8 mouse cellular contexts compared by ENCODE assay signal in the genomic region with DNA sequence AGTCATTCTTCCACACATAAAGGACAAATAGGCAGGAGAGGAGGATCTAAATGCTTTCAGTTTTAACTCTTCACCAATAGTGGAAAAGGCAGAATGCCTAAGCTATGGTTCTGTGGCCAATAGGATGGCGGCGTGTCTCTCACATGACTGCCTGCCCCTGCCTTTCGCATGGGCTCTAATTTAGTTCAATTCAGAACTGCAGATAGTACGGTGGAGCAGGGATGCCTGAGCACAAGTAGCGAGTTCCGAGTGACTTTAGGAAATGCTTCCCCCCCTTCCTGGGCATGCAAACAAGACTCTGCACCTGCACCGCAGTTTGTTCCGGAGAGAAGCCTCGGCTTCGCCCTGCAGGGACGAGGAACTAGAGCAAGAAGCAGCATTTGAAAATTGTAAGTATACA.
DNase-seq lines count a peak whose midpoint lies in the region; ATAC-seq and TF ChIP-seq lines count a peak whose summit lies in the region.

No protein-coding gene starts in this region.

- no peaks in the 10 kb centered on the region for H3K36me3 ChIP-seq in embryonic facial prominence, embryonic 15.5 days
- H3K36me3 ChIP-seq in heart, adult 2 months (ENCODE audit: control insufficient read depth, insufficient read depth, low read length), result peaks cover 7% of the 10 kb centered on the region
- no peaks in the 10 kb centered on the region for H3K36me3 ChIP-seq in kidney, adult 2 months (ENCODE audit: control insufficient read depth, insufficient read depth, low read length)
- no peaks in the 10 kb centered on the region for H3K36me3 ChIP-seq in limb, embryonic 11.5 days (ENCODE audit: control insufficient read depth, insufficient read depth, low read length)
- H3K36me3 ChIP-seq in midbrain, embryonic 13.5 days, result no peaks in the 10 kb centered on the region
- H3K36me3 ChIP-seq in small intestine, adult 2 months (ENCODE audit: control insufficient read depth, insufficient read depth, low read length), result no peaks in the 10 kb centered on the region

- ATAC-seq in embryonic facial prominence, embryonic 15.5 days (ENCODE audit: insufficient number of reproducible peaks, low FRiP score, low TSS enrichment, low read depth), result peak; percentile 96
- peak; percentile 91 for ATAC-seq in limb, embryonic 11.5 days (ENCODE audit: insufficient number of reproducible peaks, low FRiP score, low TSS enrichment, low read depth)
- ATAC-seq in midbrain, embryonic 13.5 days, result peak; percentile 93

- H3K27me3 ChIP-seq in embryonic facial prominence, embryonic 15.5 days, result no peaks in the 10 kb centered on the region
- no peaks in the 10 kb centered on the region for H3K27me3 ChIP-seq in heart, adult 2 months (ENCODE audit: control insufficient read depth, insufficient read depth, low read length)
- no peaks in the 10 kb centered on the region for H3K27me3 ChIP-seq in kidney, adult 2 months (replicated peaks; ENCODE audit: control insufficient read depth, insufficient read depth, low read length)
- H3K27me3 ChIP-seq in limb, embryonic 11.5 days (ENCODE audit: control insufficient read depth, insufficient read depth, low read length), result no peaks in the 10 kb centered on the region
- no peaks in the 10 kb centered on the region for H3K27me3 ChIP-seq in midbrain, embryonic 13.5 days
- 0 out of 2 replicates have a peak, but pooled peaks cover 2% of the 10 kb centered on the region for H3K27me3 ChIP-seq in small intestine, adult 2 months (ENCODE audit: control insufficient read depth, insufficient read depth, low read length)

- intact Hi-C loops in heart, adult 2 months (cut with DNase I), result loop anchor here (5.0 to 10.0 kb wide), 3 partner anchors 66 to 304 kb away; no protein-coding TSS in a partner anchor

- TF ChIP-seq POLR2A in bone marrow macrophage, adult 2 months (IDR thresholded peaks at IDR 0.05; ENCODE audit: borderline replicate concordance, low read depth, low read length), result no peak
- peak; percentile 95 for TF ChIP-seq POLR2A in heart, adult 2 months (IDR thresholded peaks at IDR 0.05; ENCODE audit: insufficient read depth, low read depth, low read length)
- TF ChIP-seq POLR2A in kidney, adult 2 months (IDR thresholded peaks at IDR 0.05; ENCODE audit: low read depth, low read length), result peak; percentile 27
- peak; percentile 70; the same call in 1 of the 2 replicates for TF ChIP-seq POLR2A in small intestine, adult 2 months (IDR thresholded peaks at IDR 0.05; ENCODE audit: low read depth, low read length)

- H3K9ac ChIP-seq in embryonic facial prominence, embryonic 15.5 days, result peak overlapping the region; percentile 71
- peak overlapping the region; percentile 26 for H3K9ac ChIP-seq in heart, adult 2 months (ENCODE audit: low read depth, low read length)
- peak overlapping the region; percentile 83 for H3K9ac ChIP-seq in limb, embryonic 11.5 days (ENCODE audit: low read length)
- H3K9ac ChIP-seq in midbrain, embryonic 13.5 days (replicated peaks), result peak overlapping the region; percentile 81

- peak; percentile 73; the same call in 1 of the 2 replicates for TF ChIP-seq EP300 in heart, adult 2 months (IDR thresholded peaks at IDR 0.05; ENCODE audit: insufficient read depth, low read depth, low read length)

- H3K4me1 ChIP-seq in bone marrow macrophage, adult 2 months (ENCODE audit: control insufficient read depth, insufficient read depth, low read length), result peaks cover 4% of the 10 kb centered on the region
- H3K4me1 ChIP-seq in embryonic facial prominence, embryonic 15.5 days, result peaks cover 8% of the 10 kb centered on the region; the same call in 1 of the 2 replicates
- no peaks in the 10 kb centered on the region; the same call in none of the 2 replicates for H3K4me1 ChIP-seq in heart, adult 2 months (ENCODE audit: control insufficient read depth, insufficient read depth, low read length)
- H3K4me1 ChIP-seq in kidney, adult 2 months (ENCODE audit: control insufficient read depth, insufficient read depth, low read length), result no peaks in the 10 kb centered on the region; the same call in 1 of the 2 replicates
- peaks cover 4% of the 10 kb centered on the region for H3K4me1 ChIP-seq in limb, embryonic 11.5 days (ENCODE audit: control insufficient read depth, insufficient read depth, low read length)
- H3K4me1 ChIP-seq in midbrain, embryonic 13.5 days (replicated peaks), result peaks cover 23% of the 10 kb centered on the region
- no peaks in the 10 kb centered on the region for H3K4me1 ChIP-seq in small intestine, adult 2 months (ENCODE audit: control insufficient read depth, insufficient read depth, insufficient read length, low read length)

- whole genome bisulfite sequencing in embryonic facial prominence, embryonic 15.5 days, result 0% methylated on average over 11 of the region's 11 CpGs
- under 1% methylated on average over 11 of the region's 11 CpGs for WGBS in heart, adult 2 months
- WGBS in kidney, adult 2 months, result under 1% methylated on average over 11 of the region's 11 CpGs
- 0% methylated on average over 11 of the region's 11 CpGs for WGBS in limb, embryonic 11.5 days
- WGBS in midbrain, embryonic 13.5 days, result under 1% methylated on average over 11 of the region's 11 CpGs
- WGBS in small intestine, adult 2 months, result under 1% methylated on average over 11 of the region's 11 CpGs

- peak overlapping the region; percentile 51 for H3K4me2 ChIP-seq in embryonic facial prominence, embryonic 15.5 days (replicated peaks)
- H3K4me2 ChIP-seq in limb, embryonic 11.5 days (ENCODE audit: low read depth, severe bottlenecking), result peak overlapping the region; percentile 29
- peak overlapping the region; percentile 58 for H3K4me2 ChIP-seq in midbrain, embryonic 13.5 days (replicated peaks)

- H3K9me3 ChIP-seq in embryonic facial prominence, embryonic 15.5 days (replicated peaks), result no peaks in the 10 kb centered on the region
- H3K9me3 ChIP-seq in limb, embryonic 11.5 days (ENCODE audit: control insufficient read depth, low read length), result no peaks in the 10 kb centered on the region
- H3K9me3 ChIP-seq in midbrain, embryonic 13.5 days, result no peaks in the 10 kb centered on the region

- no peaks in the 10 kb centered on the region for H3K79me2 ChIP-seq in heart, adult 2 months (replicated peaks; ENCODE audit: control insufficient read depth, insufficient read depth, low read length)

- no peak for TF ChIP-seq CTCF in bone marrow macrophage, adult 2 months (IDR thresholded peaks at IDR 0.05; ENCODE audit: low read depth, low read length)
- TF ChIP-seq CTCF in heart, adult 2 months (IDR thresholded peaks at IDR 0.05), result 0 out of 2 replicates have a peak, but pooled peaks have one; percentile 1
- no peak for TF ChIP-seq CTCF in kidney, adult 2 months (conservative IDR thresholded peaks at IDR 0.05; ENCODE audit: insufficient read depth, insufficient read length, low read depth, low read length)
- TF ChIP-seq CTCF in small intestine, adult 2 months (IDR thresholded peaks at IDR 0.05; ENCODE audit: extremely low read depth, insufficient read length, insufficient replicate concordance, low read depth, low read length), result no peak

- peak overlapping the region; percentile 77 for H3K4me3 ChIP-seq in bone marrow macrophage, adult 2 months (ENCODE audit: insufficient read depth, low read length)
- H3K4me3 ChIP-seq in embryonic facial prominence, embryonic 15.5 days (replicated peaks), result peak overlapping the region; percentile 62
- peak overlapping the region; percentile 75 for H3K4me3 ChIP-seq in heart, adult 2 months
- H3K4me3 ChIP-seq in kidney, adult 2 months (ENCODE audit: insufficient read depth, low read depth, low read length), result peak overlapping the region; percentile 52
- peak overlapping the region; percentile 63 for H3K4me3 ChIP-seq in limb, embryonic 11.5 days (ENCODE audit: low read depth, low read length)
- H3K4me3 ChIP-seq in midbrain, embryonic 13.5 days (replicated peaks), result peak overlapping the region; percentile 74
- H3K4me3 ChIP-seq in small intestine, adult 2 months (ENCODE audit: low read depth, low read length), result peak overlapping the region; percentile 72

- DNase-seq in 3T3-L1 (ENCODE audit: low read depth, low spot score), result peak; percentile 93
- DNase-seq in heart, adult 2 months, result peak; percentile 84 to 89
- DNase-seq in kidney, adult 2 months, result peak; percentile 92
- peak; percentile 84 for DNase-seq in limb, embryonic 11.5 days (ENCODE audit: low spot score)

- peak overlapping the region; percentile 83 for H3K27ac ChIP-seq in bone marrow macrophage, adult 2 months (ENCODE audit: insufficient read depth, low read depth, low read length)
- H3K27ac ChIP-seq in embryonic facial prominence, embryonic 15.5 days (replicated peaks), result peak overlapping the region; percentile 95
- peak overlapping the region; percentile 85 for H3K27ac ChIP-seq in heart, adult 2 months
- peak overlapping the region; percentile 9; the same call in 1 of the 2 replicates for H3K27ac ChIP-seq in kidney, adult 2 months (ENCODE audit: insufficient read depth, low read depth, low read length)
- H3K27ac ChIP-seq in limb, embryonic 11.5 days (replicated peaks; ENCODE audit: low read depth, low read length), result peak overlapping the region; percentile 80
- H3K27ac ChIP-seq in midbrain, embryonic 13.5 days, result peak overlapping the region; percentile 95
- peak overlapping the region; percentile 61 for H3K27ac ChIP-seq in small intestine, adult 2 months (ENCODE audit: insufficient read depth, low read depth, low read length)

Comparison
In these comparisons a context has a peak if more than half of its experiments do, and no peak if none do; other contexts are left out.
1. Peak in every context shown above with its lines: DNase-seq, ATAC-seq, H3K4me3 ChIP-seq and H3K27ac ChIP-seq.
2. H3K27ac ChIP-seq: peak in every context shown above with its lines; median percentile 95 in embryonic facial prominence, embryonic 15.5 days; 95 in midbrain, embryonic 13.5 days; 85 in heart, adult 2 months; 83 in bone marrow macrophage, adult 2 months; 80 in limb, embryonic 11.5 days; 61 in small intestine, adult 2 months; 9 in kidney, adult 2 months.
3. H3K9ac ChIP-seq: peak in every context shown above with its lines; median percentile 83 in limb, embryonic 11.5 days; 81 in midbrain, embryonic 13.5 days; 71 in embryonic facial prominence, embryonic 15.5 days; 26 in heart, adult 2 months.